Mouse (Mus musculus): ENCODE measurements around the gene Ran.
A peak's percentile ranks its signal among the peaks of the same experiment; 100 is the strongest.

Ran gene

DNA sequence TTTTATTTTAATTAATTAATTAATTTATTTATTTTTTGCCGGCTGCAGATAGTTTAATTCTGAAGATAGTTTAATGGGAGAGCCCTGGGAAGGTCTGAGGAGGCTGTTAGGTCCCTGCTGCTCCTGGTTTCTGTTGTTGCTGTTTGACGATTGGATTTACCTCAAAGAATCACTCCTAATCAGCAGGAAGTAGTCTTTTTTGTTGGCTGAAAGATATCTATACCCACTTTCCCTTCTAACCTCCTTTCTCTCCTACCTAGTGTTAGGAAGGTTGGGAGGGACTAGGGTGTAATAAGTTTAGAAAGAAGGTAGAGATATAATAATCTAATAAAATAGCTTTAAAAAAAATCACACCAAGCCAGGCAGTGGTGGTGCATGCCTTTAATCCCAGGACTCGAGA, 4.8 kb upstream of the Ran start:
- DNase-seq (ENCODE audit: low spot score in 2 of 2): no peak

DNA sequence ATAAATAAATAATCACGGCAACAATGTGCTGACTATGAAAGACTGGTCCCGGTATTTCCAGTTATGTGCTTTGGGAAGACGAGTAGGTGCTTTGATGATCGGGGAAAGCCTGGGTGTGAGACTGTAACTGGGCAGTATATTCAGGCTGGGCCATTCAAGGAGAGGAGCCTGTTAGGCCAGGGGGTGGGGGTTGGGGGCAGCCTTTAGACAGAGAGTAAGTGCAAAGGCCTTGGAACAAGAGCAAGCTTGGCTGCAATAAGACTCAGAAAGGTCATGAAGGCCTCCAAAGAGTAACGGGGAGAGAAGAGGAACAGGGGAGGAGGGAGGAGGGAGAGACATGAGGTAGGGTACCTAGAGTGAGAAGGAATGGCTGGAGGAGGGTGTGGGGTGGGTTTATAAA, 4.3 kb upstream of the Ran start:
- DNase-seq (ENCODE audit: low spot score in 2 of 2): no peak

DNA sequence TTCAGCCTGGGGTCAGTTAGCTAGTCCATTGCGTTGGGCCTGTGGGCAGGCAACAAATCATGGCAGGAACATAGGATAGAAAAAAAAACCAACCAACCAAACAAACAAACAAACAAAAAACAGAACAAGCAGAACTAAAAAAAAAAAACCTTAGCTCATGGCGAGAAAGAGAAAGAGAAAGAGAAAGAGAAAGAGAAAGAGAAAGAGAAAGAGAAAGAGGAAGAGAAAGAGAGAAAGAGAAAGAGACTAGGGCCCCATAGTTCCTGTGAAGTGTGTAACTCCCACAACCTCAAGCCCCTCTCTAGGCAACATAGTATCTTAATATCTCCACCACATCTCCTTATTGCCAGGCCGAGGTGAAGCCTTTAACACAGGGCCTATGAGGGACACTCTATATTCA, 3.5 kb upstream of the Ran start:
- DNase-seq (ENCODE audit: low spot score in 2 of 2): no peak

DNA sequence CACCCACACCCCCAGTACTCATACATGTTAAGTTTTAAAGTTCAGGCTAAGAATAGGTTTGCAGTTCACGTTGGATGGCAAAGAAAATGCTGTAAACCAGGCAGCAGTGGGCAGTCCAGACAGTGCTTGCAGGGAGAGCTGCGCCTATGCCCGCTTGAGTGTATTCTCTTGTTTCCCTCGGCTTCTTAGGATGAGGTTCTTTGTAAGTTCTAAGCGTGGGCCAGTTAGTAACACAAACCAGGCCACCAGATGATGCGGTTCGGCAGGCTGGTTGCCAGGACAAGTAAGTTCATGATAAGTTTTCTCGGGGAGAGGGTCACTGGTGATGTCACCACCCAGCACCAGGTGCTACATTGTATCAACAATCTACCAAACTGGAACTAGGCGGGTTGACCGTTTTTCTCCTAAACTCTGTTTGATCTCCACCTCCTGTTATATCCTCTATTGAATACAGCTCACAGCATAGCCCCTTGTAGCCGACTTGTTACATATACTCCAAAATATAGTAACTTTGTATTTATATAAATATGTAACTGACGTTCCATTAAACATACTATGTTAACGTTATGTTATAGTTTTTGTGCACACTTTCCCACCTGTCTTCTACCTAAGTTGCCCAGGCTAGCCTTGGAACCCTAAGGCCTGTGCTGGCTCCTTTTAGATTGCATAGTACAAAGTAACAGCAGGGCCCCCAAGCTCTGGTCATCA, 933 bp upstream of the Ran start:
- DNase-seq (ENCODE audit: low spot score in 2 of 2): no peak

DNA sequence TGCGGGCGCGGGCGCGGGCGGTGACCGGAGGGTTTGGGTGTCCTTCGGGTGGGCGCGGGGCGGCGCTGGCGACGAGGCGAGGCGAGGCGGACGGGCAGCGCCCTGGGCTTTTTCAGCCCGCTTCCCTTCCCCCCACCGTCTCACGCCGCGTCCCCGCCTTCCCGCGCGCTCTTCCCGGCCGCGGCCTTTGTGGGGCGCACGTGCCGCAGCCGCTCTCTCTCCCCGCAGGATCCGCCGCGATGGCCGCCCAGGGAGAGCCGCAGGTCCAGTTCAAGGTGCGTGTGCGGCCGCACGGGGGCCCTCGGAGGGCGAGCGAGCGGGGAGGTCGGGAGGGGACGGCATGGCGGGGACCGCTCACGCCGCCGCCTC, 415 bp downstream of the Ran start:
- DNase-seq (ENCODE audit: low spot score in 2 of 2): no peak

DNA sequence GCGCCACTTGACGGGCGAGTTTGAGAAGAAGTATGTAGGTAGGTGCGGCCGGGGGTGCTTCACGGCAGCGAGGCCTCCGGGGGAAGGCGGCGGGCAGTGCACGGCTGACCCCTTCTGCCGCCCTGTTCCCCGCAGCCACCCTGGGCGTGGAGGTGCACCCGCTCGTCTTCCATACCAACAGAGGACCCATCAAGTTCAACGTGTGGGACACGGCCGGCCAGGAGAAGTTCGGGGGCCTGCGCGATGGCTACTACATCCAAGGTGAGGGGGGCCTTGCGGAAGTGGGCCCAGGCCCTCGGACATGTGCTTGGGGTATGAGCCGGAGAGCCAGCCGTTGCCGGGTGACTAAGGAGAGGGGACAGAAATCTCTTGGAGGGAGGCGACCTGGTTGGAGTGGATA, 862 bp downstream of the Ran start:
- no peak for DNase-seq (ENCODE audit: low spot score in 2 of 2)

DNA sequence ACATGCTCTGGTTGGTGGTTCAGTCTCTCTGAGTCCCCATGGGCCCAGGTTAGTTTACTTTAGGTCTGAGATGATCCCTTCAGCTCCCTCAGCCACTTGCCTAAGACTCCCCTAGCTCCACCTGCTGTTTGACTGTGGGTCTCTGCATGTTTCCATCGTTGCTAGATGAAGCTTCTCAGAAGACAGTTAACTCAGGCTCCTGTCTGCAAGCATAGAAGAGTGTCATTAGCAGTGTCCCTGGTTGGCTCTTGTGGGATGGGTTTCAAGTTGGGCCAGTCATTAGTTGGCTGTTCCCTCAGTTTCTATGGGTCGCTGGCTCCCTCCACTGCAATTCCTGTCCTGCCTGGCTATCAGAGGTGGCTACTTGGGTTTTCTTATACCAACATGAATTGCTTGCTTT, 5.2 kb downstream of the Ran start:
- no peak for DNase-seq (ENCODE audit: low spot score in 2 of 2)

DNA sequence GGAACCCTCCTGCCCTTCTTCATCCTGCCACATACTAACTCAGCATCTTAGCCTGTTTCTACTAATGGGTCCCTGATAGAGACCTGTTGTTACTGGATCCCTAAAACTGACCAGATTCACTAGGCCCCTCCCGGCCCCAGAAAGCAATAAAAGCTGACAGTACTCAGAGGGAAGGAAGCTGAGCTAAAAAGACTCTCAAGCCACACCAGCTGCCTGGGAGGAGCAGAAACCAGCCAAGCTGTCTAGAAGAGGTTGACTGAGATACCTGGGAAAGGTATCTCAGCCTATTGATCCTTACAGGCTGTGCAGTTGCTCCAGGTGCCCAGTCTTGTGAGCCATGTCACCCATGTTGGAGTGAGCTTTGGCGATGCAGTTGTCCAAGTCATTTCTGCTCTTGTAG, 5.9 kb downstream of the Ran start:
- DNase-seq (ENCODE audit: low spot score in 2 of 2): no peak

DNA sequence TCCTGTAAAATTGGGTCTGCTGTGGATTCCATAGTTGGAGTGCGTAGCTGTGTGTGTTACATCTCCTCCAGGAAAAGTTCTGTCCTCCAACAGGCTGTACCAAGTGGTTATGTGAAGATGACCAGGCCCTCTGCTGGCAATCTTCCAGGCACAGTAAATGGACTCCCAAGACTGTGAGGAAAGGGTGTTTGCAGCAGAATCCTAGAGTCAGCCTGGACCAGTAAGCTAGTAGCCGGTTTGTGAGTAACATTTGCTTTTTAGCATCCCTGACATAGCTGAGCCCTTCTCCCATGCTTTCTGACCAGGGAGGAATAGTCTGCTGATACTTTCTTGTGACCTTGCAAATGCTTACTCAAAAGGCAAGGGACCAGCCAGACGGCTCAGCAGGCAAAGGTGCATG, 6.3 kb downstream of the Ran start:
- DNase-seq (ENCODE audit: low spot score in 2 of 2): no peak

DNA sequence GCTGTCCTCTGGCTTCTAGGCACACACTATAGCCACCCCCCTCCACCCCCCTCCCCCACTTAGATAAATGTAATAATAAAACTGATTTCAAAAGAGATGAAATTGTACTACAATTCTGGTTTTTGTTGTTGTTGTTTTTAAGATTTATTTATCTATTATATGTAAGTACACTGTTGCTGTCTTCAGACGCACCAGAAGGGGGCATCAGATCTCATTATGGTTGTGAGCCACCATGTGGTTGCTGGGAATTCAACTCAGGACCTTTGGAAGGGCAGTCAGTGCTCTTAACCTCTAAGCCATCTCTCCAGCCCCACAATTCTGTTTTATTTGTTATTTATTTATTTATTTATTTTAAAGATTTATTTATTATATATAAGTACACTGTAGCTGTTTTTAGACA, 6.8 kb downstream of the Ran start:
- no peak for DNase-seq (ENCODE audit: low spot score in 2 of 2)

DNA sequence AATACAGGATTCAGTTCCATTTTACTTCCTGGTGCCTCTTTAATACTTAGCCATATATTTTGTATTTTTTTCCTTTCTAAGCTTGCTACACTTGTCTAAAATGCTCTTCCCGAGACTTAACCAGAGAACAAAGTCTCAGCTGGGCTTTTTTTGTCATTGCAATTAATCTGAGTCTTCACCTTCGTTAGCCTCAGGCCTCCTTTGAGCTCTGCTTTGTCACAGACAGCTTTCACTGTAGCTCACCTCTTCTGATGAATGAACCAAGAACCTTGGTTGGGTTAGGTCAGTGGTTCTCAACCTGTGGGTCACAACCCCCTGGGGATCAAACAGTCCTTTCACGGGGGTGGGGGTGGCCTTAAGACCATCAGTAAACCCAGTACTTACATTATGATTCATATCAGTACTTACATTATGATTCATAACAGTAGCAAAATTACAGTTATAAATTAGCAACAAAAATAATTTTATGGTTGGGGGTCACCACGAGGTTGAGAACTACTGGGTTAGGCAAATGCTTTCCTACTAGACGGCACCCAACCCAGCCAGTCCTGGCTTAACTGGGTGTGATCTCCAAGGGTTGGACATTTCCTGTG, 9.4 kb downstream of the Ran start:
- DNase-seq (ENCODE audit: low spot score in 2 of 2): no peak

DNA sequence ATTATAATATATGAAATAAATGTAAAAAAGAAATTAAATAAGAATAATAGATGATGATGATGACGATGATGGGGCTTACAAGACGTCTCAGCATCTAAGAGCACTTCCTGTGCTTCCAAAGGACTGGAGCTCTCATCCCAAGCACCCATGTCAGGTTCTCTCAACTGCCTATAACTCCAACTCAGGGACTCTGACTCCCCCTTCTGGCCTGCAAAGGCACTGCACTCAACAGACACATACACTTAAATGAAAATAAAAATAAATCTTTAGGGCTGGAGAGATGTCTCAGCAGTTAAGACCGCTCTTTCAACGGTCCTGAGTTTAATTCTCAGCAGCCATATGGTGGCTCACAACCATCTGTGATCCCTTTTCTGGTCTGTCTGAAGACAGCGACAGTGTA, 16.8 kb downstream of the Ran start:
- no peak for DNase-seq (ENCODE audit: low spot score in 2 of 2)

DNA sequence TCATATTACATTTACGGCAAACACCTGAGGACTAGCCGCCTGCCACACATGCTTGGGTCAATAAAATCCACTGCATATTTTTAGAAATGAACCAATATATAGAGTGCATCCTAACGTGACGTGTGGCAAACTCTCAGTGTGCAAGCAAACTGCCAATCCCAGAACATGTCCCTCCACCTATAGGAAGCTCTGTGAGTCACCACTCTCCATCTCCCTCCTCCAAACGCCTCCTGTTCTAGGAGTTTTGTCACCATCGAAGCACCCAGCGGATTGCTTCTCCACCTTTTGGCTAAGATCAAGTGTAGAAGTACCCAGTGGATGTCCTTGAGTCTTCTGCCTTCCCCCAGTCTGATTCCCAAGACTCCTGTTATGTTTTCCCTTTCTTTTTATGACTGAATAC, 17.9 kb downstream of the Ran start:
- no peak for DNase-seq (ENCODE audit: low spot score in 2 of 2)

DNA sequence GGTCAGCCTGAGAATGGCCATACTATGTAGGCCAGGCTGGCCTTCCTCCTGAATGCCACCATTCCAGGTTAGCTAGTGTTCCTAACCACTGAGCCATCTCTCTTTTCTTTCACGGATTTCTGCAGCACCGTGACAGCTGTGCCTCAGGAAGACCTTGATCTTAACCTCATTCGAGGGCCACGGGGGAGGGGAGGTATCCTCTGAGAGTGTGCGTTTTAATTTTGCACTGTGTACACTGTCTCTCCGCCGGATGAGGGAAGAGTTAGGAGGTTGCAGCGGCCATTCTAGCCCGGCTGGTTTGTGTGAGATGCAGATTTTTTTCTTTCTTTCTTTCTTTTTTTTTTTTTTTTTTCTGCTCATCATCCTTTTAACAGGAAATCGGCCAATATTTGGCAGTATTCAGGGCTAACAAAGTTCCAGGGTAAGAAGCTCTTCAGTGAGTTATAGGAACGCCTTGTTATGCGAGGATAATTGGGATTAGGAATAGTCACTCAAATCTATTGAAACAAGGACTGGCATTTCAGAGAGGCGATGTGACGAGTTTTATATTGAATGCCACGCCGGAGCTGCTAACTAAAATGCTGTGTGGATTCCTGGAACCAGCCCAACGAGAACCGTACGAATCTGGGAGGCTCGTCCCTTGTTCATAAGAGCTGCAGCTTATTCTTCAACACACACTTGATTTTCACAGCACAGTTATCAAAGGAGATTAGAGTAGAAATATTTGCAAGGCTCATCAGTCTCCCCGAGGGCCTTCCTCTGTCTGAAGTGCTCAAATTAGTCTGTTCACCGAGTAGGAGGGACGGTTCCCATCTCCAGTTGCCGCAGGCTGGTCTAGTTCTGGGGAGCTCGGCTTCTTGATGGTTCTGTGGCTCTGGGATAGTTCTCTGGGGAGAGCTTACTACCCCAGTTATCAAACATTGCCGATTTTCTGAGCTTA, 26.0 kb downstream of the Ran start:
- no peak for DNase-seq (ENCODE audit: low spot score in 2 of 2)

DNA sequence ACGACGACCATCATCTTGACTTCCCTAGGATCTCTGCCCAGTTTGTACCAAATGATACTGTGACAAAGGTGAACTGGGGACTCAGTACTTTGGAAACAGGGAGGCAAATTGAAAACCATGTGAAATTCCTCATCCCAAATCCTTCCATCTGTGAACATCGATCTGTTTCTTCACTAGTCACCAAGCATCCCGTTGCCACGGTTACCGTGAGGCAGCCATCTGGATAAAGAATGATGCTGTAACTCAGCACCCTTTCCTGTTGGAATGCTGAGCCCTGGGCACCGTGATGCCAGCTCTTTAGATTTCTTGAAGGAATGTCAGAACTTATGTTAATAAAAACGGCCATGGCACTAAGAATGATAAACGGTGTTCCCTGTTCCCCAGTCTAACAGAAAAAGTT, 29.5 kb downstream of the Ran start:
- no peak for DNase-seq (ENCODE audit: low spot score in 2 of 2)

DNA sequence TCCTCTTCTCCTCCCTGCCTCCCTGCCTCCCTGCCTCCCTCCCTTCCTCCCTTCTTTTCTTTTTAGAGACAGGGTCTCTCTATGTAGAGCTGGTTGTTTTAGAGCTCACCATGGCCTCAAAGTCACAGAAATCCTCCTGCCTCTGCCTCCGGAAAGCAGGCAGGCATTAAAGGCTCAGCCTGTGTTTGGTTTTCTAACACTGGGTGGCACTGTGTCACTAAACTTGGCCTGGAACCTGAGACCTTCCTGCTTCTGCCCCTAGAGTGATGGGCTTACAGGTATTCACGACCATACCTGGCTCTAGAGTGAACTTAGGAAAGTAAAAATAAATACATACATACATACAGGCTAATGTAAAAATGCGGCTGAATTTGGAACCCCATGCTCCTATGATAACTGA, 32.0 kb downstream of the Ran start:
- DNase-seq (ENCODE audit: low spot score in 2 of 2): no peak

DNA sequence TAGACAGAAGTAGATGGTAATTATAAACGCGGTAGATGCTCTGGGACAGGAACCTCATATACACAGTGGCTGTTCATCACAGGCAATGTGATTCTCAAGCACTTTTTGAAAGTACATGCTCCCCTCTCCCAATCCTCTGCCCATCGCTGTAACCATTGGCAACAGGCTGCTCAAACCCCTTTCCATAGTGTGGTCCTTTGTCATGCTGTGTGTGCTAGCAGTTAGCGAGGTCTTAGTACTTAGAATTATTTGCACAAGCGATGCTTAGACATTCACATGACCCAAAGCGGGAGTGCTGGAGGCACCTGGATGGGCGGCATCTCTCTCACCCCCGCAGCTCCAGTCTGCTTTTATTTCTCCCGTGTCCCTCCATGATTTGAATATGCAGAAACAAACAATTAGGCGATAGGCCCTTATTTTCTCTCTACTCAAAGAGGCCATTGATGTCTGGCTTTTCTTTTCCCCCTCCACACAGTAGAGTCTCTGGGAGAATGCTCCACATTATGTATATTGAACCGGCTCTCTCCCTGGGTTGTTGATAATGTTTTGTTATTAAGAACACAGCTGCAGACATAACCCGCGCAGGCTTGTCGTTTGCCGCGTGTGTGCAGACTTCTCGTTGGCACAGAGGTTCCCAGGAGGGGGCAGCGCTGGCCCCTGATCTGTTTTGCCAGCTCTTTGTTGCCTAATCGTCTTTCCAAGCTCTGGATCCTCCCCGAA, 32.9 kb downstream of the Ran start:
- DNase-seq (ENCODE audit: low spot score in 2 of 2): no peak

DNA sequence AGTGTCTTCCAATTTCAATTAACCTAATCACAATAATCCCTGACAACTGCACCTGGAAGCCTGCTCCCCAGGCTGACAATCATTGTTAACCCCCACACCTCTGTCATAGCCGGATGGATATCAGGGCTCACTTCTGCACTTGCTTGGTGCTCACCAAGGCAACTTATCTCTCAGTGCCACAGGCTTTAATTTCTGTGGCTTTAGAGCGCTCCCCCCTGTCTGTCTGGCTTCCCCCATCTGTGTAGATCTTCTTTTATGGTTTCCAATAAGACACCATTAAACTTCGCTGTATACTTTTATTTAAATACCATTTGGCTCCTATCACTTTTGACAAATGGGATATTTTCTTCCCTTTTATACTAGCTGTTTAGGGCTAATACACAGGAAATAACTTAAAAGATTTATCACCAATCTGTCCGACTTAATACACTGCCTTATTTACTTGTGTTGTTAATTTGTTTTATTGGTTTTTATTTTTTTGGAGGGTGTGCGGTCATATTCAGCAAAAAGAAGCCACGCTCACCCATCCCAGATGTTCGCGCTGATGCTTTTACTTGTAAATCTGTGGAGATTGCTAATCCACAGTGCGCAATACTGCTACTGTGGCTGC, 34.9 kb downstream of the Ran start:
- no peak for DNase-seq (ENCODE audit: low spot score in 2 of 2)

DNA sequence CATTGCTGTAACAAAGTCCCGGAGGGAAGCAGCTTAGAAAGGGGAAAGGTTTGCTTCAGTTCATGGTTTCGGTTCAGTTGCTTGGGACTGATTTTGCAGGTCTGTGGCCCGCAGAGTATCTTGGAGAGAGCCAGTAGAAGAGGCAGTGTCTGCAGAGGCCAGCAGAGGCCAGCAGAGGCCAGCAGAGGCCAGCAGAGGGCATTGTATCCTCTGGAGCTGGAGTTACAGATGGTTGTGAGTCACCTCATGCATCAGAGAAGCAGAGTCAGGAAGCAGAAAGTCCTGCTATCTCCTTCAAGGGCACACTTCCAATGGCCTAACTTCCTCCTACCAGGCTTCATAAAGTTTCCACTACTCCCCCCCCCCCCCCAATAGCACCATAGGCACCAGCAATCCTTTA, 39.2 kb downstream of the Ran start:
- DNase-seq (ENCODE audit: low spot score in 2 of 2): no peak

DNA sequence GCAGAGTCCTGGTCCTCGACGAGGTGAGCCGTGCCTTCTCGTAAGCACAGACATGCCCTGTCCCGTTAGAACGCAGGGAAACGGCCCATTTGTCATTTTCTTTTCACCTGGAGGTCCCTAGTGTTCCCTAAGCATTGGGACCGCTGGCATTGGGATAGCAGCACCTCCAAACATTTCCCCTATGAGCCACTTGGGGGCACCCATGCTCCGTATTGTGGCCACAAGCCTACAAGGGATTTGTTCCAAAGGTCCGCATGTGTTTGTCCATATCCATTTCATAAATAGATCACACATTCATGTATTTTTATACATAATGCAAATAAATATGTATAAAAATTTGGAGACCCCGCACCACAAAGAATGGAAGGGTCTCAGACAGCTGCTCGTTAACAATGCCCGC, 41.7 kb downstream of the Ran start:
- DNase-seq (ENCODE audit: low spot score in 2 of 2): peak in 1 of 2 experiments; percentile 18

DNA sequence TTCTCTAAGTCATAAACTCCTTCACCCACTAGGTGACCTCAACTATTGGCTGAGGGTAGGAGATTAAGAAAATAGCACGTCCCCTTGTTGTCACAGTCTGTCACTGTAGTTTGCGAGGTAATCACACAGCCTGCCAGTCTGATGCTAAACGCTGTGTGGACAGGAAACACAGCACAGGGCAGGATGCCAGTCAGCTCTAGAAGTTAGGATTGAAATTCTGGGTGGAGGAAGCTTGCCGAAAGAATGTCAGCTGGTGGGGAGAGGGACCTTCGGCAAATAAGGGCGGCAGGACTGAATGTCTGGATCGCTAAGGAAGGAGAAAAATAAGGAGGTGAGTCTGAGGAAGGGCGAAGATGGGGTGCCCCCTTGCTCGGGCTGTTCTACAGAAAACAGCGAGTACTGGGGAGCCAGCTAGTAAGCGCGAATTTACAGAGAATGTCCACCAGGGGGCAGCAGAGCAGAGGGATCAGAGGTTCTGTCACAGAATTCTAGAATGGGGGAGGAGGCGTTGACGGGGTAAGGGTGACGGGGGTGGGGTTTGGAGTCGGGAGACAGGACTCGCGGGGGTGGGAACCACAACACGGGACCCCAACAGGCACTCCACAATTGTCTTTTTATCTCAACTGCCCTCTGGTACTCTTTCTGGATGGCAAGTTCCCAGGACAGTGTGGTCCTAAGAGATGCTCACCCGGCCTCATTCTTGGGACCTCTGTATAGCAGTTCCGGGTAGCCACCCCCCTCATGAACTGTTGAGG, 43.3 kb downstream of the Ran start:
- peak; percentile 54 to 68 for DNase-seq (ENCODE audit: low spot score in 2 of 2)

All from spleen, postnatal 36 days (tissue).